Mouse (Mus musculus): Measurements from ENCODE around the gene Lax1. TPM values are rescaled to one million over a fixed set of nuclear protein-coding genes. Genes with fewer than 3 reads are reported as not detected.

The Lax1 gene
- polyA plus RNA-seq (2014; fragmentation: Illumina TruSeq; extraction: RNeasy Lipid Tissue Mini Kit (QIAGEN cat#74804); ENCODE audit: low read depth, low replicate concordance) = 0.32 TPM

DNA sequence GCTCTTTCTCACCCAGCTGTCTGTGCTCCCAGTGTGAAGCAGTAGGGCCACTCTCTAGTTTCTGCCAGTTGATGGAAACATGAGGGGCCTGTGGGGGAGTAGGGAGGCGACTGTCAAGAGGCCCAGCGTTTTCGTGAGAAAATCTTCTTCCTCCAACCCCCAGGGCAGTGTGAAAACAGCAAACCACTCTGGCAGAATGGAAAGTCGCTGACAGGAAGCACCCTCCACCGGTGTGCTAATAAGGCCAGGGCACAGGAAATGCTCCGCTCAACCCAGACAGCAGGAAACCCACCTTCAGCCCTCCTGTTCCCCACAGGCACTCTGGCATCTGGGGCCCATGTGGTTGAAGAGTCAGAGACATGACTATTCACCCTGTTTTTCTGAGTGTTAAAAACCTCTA is at the start of gene Lax1:
TSS of gene Lax1 (minus strand) at position 212 of the 400 bp plus-strand sequence.

GRCm38 (mm10) chr1:133661203-133661933 is 28.5 kb downstream of the Lax1 start, which contains the start of gene Gm38394:
Gene Gm38394 (minus strand): TSS chr1:133661318.

GRCm38 (mm10) chr1:133660466-133661202 is 29.3 kb downstream of the Lax1 start, which contains the start of gene Zbed6:
Gene Zbed6 (minus strand): TSS chr1:133660885.

Other genes starting within 250 kb of the Lax1 start
- gene Snrpe, start 79.8 kb downstream of the Lax1 start, polyA plus RNA-seq (2014; fragmentation: Illumina TruSeq; extraction: RNeasy Lipid Tissue Mini Kit (QIAGEN cat#74804); ENCODE audit: low read depth, low replicate concordance) = 164 TPM
- 7.3 TPM for gene Zbed6, start 29.2 kb downstream of the Lax1 start, polyA plus RNA-seq (2014; fragmentation: Illumina TruSeq; extraction: RNeasy Lipid Tissue Mini Kit (QIAGEN cat#74804); ENCODE audit: low read depth, low replicate concordance)
- gene Gm38394, start 28.8 kb downstream of the Lax1 start, polyA plus RNA-seq (2014; fragmentation: Illumina TruSeq; extraction: RNeasy Lipid Tissue Mini Kit (QIAGEN cat#74804); ENCODE audit: low read depth, low replicate concordance) = 4.0 TPM
- gene Atp2b4, start 110.9 kb upstream of the Lax1 start, polyA plus RNA-seq (2014; fragmentation: Illumina TruSeq; extraction: RNeasy Lipid Tissue Mini Kit (QIAGEN cat#74804); ENCODE audit: low read depth, low replicate concordance) = 1.5 TPM
- not detected for gene Optc, start 217.9 kb upstream of the Lax1 start, polyA plus RNA-seq (2014; fragmentation: Illumina TruSeq; extraction: RNeasy Lipid Tissue Mini Kit (QIAGEN cat#74804); ENCODE audit: low read depth, low replicate concordance)
- 11.1 TPM for gene Prelp, start 231.3 kb upstream of the Lax1 start, polyA plus RNA-seq (2014; fragmentation: Illumina TruSeq; extraction: RNeasy Lipid Tissue Mini Kit (QIAGEN cat#74804); ENCODE audit: low read depth, low replicate concordance)